Mouse (Mus musculus): ENCODE measurements around the gene Ccdc59. TPM values are rescaled to one million over a fixed set of nuclear protein-coding genes. Genes with fewer than 3 reads are reported as not detected.

Ccdc59 gene
- polyA plus RNA-seq, 1 experiment: 30.9 TPM

- Histone ChIP-seq H3K36me3 (ENCODE audit: control insufficient read depth, insufficient read depth, low read length, poor library complexity, severe bottlenecking) (no peaks in the 10 kb centered on the region), H3K4me1 (ENCODE audit: control insufficient read depth, insufficient read depth, low read length) (no peaks in the 10 kb centered on the region), H3K27me3 (ENCODE audit: control insufficient read depth, insufficient read depth, low read length, poor library complexity, severe bottlenecking) (no peaks in the 10 kb centered on the region), H3K27ac (ENCODE audit: insufficient read depth, low read length) (no peak overlapping the region), H3K4me3 (ENCODE audit: low read depth, low read length) (no peak overlapping the region), H3K9me3 (replicated peaks; ENCODE audit: control insufficient read depth, insufficient read depth, low read length, poor library complexity, severe bottlenecking) (no peaks in the 10 kb centered on the region), H3K9ac (ENCODE audit: low read depth, poor library complexity, severe bottlenecking) (no peak overlapping the region)
- no peak for TF ChIP-seq EP300 (IDR thresholded peaks at IDR 0.05; ENCODE audit: insufficient read depth, low read depth, low read length)
- TF ChIP-seq CTCF (IDR thresholded peaks at IDR 0.05; ENCODE audit: low read depth, low read length): no peak
- TF ChIP-seq POLR2A (IDR thresholded peaks at IDR 0.05; ENCODE audit: insufficient read depth, low read length): no peak
These were observed 37.4 kb upstream of the Ccdc59 start for GRCm38 (mm10) chr10:105803461-105803860.

DNA sequence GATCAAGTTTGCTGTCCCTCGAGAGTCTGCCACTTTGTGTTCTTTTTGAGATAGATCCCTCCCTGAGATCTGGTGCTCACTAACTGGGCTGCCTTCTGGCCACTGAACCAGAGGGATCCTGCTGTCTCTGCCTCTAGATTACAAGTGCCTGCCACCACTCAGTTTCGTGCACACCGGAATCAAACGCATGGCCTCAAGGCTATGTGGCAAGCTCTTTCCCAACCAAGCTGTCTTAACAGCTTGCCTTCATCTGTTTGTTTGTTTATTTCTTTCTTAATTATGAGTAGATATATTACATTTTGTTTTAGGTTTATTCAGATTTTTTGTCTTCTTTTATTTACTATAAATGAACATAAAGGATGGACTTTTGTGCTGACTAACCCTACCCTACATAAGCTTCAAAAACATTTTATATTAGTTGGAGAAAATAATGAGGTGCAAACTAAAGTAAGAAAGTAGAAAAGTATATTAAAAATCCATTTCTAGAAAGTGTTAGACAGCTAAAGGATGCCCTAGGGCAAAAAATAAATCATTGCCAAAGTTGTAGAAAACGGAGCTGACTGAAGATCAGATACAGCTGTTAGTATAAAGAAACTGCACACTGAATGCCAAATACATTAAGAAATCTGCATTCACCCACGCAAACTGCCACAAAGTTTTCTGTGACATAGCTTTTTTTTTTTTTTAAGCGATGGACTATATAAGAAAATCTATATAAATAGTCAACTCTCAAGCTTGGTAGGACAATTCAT lies 34.4 kb upstream of the Ccdc59 start:
- no peak overlapping the region for H3K9ac ChIP-seq (ENCODE audit: low read depth, poor library complexity, severe bottlenecking)
- H3K4me1 ChIP-seq (ENCODE audit: control insufficient read depth, insufficient read depth, low read length): no peaks in the 10 kb centered on the region
- H3K27me3 ChIP-seq (ENCODE audit: control insufficient read depth, insufficient read depth, low read length, poor library complexity, severe bottlenecking): no peaks in the 10 kb centered on the region
- H3K9me3 ChIP-seq (replicated peaks; ENCODE audit: control insufficient read depth, insufficient read depth, low read length, poor library complexity, severe bottlenecking): no peaks in the 10 kb centered on the region
- no peak overlapping the region for H3K4me3 ChIP-seq (ENCODE audit: low read depth, low read length)
- H3K36me3 ChIP-seq (ENCODE audit: control insufficient read depth, insufficient read depth, low read length, poor library complexity, severe bottlenecking): no peaks in the 10 kb centered on the region
- H3K27ac ChIP-seq (ENCODE audit: insufficient read depth, low read length): no peak overlapping the region
- no peak for TF ChIP-seq POLR2A (IDR thresholded peaks at IDR 0.05; ENCODE audit: insufficient read depth, low read length)
- no peak for TF ChIP-seq CTCF (IDR thresholded peaks at IDR 0.05; ENCODE audit: low read depth, low read length)
- no peak for TF ChIP-seq EP300 (IDR thresholded peaks at IDR 0.05; ENCODE audit: insufficient read depth, low read depth, low read length)

DNA sequence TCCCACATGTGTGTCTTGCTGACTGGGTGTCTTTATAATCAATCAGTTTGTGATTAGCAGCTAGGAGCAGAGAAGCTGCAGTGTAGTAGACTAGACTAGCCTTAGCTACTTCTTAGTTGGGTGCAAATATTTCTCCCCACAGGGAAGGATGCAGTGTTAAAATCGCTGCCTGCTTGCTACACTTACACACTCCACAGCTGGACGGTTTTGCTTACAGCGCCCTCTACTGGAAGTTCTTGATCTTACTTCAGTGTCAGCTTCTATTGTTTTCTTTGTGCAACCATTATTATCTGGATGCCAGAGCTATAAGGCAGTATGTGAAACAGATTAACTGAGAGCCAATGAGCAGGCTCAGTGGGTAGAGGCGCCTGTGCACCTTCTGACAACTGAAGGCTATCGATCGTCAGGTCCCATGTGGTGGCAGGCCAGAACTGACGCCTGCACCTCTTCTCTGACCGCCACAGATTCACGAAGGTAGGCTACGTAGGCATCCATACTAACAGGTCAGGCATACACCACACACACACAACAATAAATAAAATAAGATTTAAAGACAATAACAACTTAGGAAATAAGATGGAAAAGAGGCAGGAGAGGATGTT lies 6.1 kb upstream of the Ccdc59 start:
- no peaks in the 10 kb centered on the region for H3K4me1 ChIP-seq (ENCODE audit: control insufficient read depth, insufficient read depth, low read length)
- H3K9me3 ChIP-seq (replicated peaks; ENCODE audit: control insufficient read depth, insufficient read depth, low read length, poor library complexity, severe bottlenecking): no peaks in the 10 kb centered on the region
- H3K4me3 ChIP-seq (ENCODE audit: low read depth, low read length): no peak overlapping the region
- H3K9ac ChIP-seq (ENCODE audit: low read depth, poor library complexity, severe bottlenecking): no peak overlapping the region
- no peaks in the 10 kb centered on the region for H3K36me3 ChIP-seq (ENCODE audit: control insufficient read depth, insufficient read depth, low read length, poor library complexity, severe bottlenecking)
- TF ChIP-seq POLR2A (IDR thresholded peaks at IDR 0.05; ENCODE audit: insufficient read depth, low read length): no peak
- no peak for TF ChIP-seq EP300 (IDR thresholded peaks at IDR 0.05; ENCODE audit: insufficient read depth, low read depth, low read length)
- TF ChIP-seq CTCF (IDR thresholded peaks at IDR 0.05; ENCODE audit: low read depth, low read length): peak; percentile 36
- no peaks in the 10 kb centered on the region for H3K27me3 ChIP-seq (ENCODE audit: control insufficient read depth, insufficient read depth, low read length, poor library complexity, severe bottlenecking)
- H3K27ac ChIP-seq (ENCODE audit: insufficient read depth, low read length): no peak overlapping the region

GRCm38 (mm10) chr10:105842574-105842973 lies 1.7 kb downstream of the Ccdc59 start:
- H3K36me3 ChIP-seq (ENCODE audit: control insufficient read depth, insufficient read depth, low read length, poor library complexity, severe bottlenecking): peaks cover 43% of the 10 kb centered on the region
- H3K4me1 ChIP-seq (ENCODE audit: control insufficient read depth, insufficient read depth, low read length): no peaks in the 10 kb centered on the region
- peak overlapping the region; percentile 54; the same call in 1 of the 2 replicates for H3K9ac ChIP-seq (ENCODE audit: low read depth, poor library complexity, severe bottlenecking)
- no peaks in the 10 kb centered on the region for H3K9me3 ChIP-seq (replicated peaks; ENCODE audit: control insufficient read depth, insufficient read depth, low read length, poor library complexity, severe bottlenecking)
- H3K27ac ChIP-seq (ENCODE audit: insufficient read depth, low read length): no peak overlapping the region
- no peaks in the 10 kb centered on the region for H3K27me3 ChIP-seq (ENCODE audit: control insufficient read depth, insufficient read depth, low read length, poor library complexity, severe bottlenecking)
- H3K4me3 ChIP-seq (ENCODE audit: low read depth, low read length): peak overlapping the region; percentile 42
- TF ChIP-seq POLR2A (IDR thresholded peaks at IDR 0.05; ENCODE audit: insufficient read depth, low read length): no peak
- no peak for TF ChIP-seq CTCF (IDR thresholded peaks at IDR 0.05; ENCODE audit: low read depth, low read length)
- TF ChIP-seq EP300 (IDR thresholded peaks at IDR 0.05; ENCODE audit: insufficient read depth, low read depth, low read length): no peak

- no peaks in the 10 kb centered on the region for H3K4me1 ChIP-seq (ENCODE audit: control insufficient read depth, insufficient read depth, low read length)
- no peak overlapping the region for H3K4me3 ChIP-seq (ENCODE audit: low read depth, low read length)
- no peaks in the 10 kb centered on the region for H3K27me3 ChIP-seq (ENCODE audit: control insufficient read depth, insufficient read depth, low read length, poor library complexity, severe bottlenecking)
- H3K9me3 ChIP-seq (replicated peaks; ENCODE audit: control insufficient read depth, insufficient read depth, low read length, poor library complexity, severe bottlenecking): no peaks in the 10 kb centered on the region
- H3K27ac ChIP-seq (ENCODE audit: insufficient read depth, low read length): no peak overlapping the region
- TF ChIP-seq EP300 (IDR thresholded peaks at IDR 0.05; ENCODE audit: insufficient read depth, low read depth, low read length) (no peak), CTCF (IDR thresholded peaks at IDR 0.05; ENCODE audit: low read depth, low read length) (no peak), POLR2A (IDR thresholded peaks at IDR 0.05; ENCODE audit: insufficient read depth, low read length) (no peak)
- peaks cover 36% of the 10 kb centered on the region for H3K36me3 ChIP-seq (ENCODE audit: control insufficient read depth, insufficient read depth, low read length, poor library complexity, severe bottlenecking)
- H3K9ac ChIP-seq (ENCODE audit: low read depth, poor library complexity, severe bottlenecking): no peak overlapping the region
These were observed 9.4 kb downstream of the Ccdc59 start for GRCm38 (mm10) chr10:105850286-105850685.

DNA sequence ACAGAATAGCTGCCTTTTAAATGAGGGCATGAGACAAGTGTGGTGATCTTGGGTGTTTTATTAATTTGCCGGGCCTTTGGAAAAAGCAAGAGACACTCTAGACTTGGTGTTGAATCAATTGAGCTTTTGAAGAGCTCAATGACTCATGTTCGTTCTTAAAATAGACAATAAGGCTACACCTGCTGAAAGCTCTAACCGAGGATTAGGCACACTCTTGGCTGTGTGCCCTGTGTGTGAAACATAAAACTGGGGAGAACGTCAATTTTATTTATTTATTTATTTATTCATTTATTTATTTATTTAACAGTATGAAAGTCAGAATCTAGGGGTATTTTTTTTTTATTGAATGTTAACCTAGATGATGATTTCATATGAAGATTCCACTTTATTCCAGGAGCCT lies 10.3 kb downstream of the Ccdc59 start:
- no peak overlapping the region for H3K27ac ChIP-seq (ENCODE audit: insufficient read depth, low read length)
- TF ChIP-seq CTCF (IDR thresholded peaks at IDR 0.05; ENCODE audit: low read depth, low read length) (no peak), EP300 (IDR thresholded peaks at IDR 0.05; ENCODE audit: insufficient read depth, low read depth, low read length) (no peak), POLR2A (IDR thresholded peaks at IDR 0.05; ENCODE audit: insufficient read depth, low read length) (no peak)
- no peaks in the 10 kb centered on the region for H3K27me3 ChIP-seq (ENCODE audit: control insufficient read depth, insufficient read depth, low read length, poor library complexity, severe bottlenecking)
- no peak overlapping the region for H3K9ac ChIP-seq (ENCODE audit: low read depth, poor library complexity, severe bottlenecking)
- peaks cover 29% of the 10 kb centered on the region for H3K36me3 ChIP-seq (ENCODE audit: control insufficient read depth, insufficient read depth, low read length, poor library complexity, severe bottlenecking)
- H3K4me3 ChIP-seq (ENCODE audit: low read depth, low read length): no peak overlapping the region
- H3K9me3 ChIP-seq (replicated peaks; ENCODE audit: control insufficient read depth, insufficient read depth, low read length, poor library complexity, severe bottlenecking): no peaks in the 10 kb centered on the region
- H3K4me1 ChIP-seq (ENCODE audit: control insufficient read depth, insufficient read depth, low read length): no peaks in the 10 kb centered on the region

Data from ES-Bruce4 (cell line).